Mouse (Mus musculus): ENCODE measurements around the gene Erc2. TPM values are rescaled to one million over a fixed set of nuclear protein-coding genes. Genes with fewer than 3 reads are reported as not detected.

Erc2 gene
- polyA plus RNA-seq, 1 experiment from 2014 or later = 6.1 TPM

Other genes with a start within 250 kb of the Erc2 start
- 10.3 and 12.5 TPM in 2 replicates for gene Fam208a, start 193.6 kb upstream of the Erc2 start, polyA plus RNA-seq (2015; fragmentation: Nextera tagmentation; extraction: Ambion mirVana)
- 11.1 and 11.2 TPM in 2 replicates for gene Ccdc66, start 114.0 kb upstream of the Erc2 start, polyA plus RNA-seq (2015; fragmentation: Nextera tagmentation; extraction: Ambion mirVana)

Measured in limb, embryonic 15.5 days (tissue).